Mouse (Mus musculus) intestine, embryonic 16.5 days (tissue): Measurements from ENCODE around the gene Atg2b. TPM values are rescaled to one million over a fixed set of nuclear protein-coding genes. Genes with fewer than 3 reads are reported as not detected.

Experiments
- ATAC-seq: fragments of 200-750 bp; cut with Nextera tagmentation; 2 replicates; pipeline ENCODE4 v1.8.0; 2017; ENCODE audit warnings: moderate TSS enrichment, moderate library complexity
- H3K27ac ChIP-seq: fragments of 300-500 bp; sonication (generic); 2 replicates; pipeline ENCODE4 v1.5.1; 2014; ENCODE audit warnings: mild to moderate bottlenecking, low read length
- H3K27me3 ChIP-seq: fragments of 300-500 bp; sonication (generic); replicated peaks from 2 replicates; pipeline ENCODE4 v1.6.1; 2014; ENCODE audit warnings: low read length, control low read depth, mixed read lengths; ENCODE audit not compliant: control insufficient read depth, insufficient read depth
- H3K36me3 ChIP-seq: fragments of 300-500 bp; sonication (generic); 2 replicates; pipeline ENCODE4 v1.6.1; 2014; ENCODE audit warnings: low read length, control low read depth; ENCODE audit not compliant: control insufficient read depth, insufficient read depth
- H3K4me1 ChIP-seq: fragments of 300-500 bp; sonication (generic); 2 replicates; pipeline ENCODE4 v1.6.1; 2014; ENCODE audit warnings: low read length, control low read depth, mixed read lengths; ENCODE audit not compliant: control insufficient read depth, insufficient read depth
- H3K4me2 ChIP-seq: fragments of 300-500 bp; sonication (generic); 2 replicates; pipeline ENCODE4 v1.6.1; 2014; ENCODE audit warnings: low read depth, low read length, control low read depth
- H3K4me3 ChIP-seq: fragments of 300-500 bp; sonication (generic); 2 replicates; pipeline ENCODE4 v1.5.1; 2014; ENCODE audit warnings: mild to moderate bottlenecking, low read length
- H3K9ac ChIP-seq: fragments of 300-500 bp; sonication (generic); 2 replicates; pipeline ENCODE4 v1.6.1; 2014; ENCODE audit warnings: low read depth, low read length
- H3K9me3 ChIP-seq: fragments of 300-500 bp; sonication (generic); 2 replicates; pipeline ENCODE4 v1.6.1; 2016; ENCODE audit warnings: low read length, control low read depth; ENCODE audit not compliant: control insufficient read depth
- WGBS: fragments of 180-500 bp; shearing (Covaris S2); extraction: QIAGEN DNeasy Blood & Tissue Kit; methylation state at CpG from one replicate; pipeline ENCODE4 v1.1.7; 2014; 5-methylcytosine and 5-hydroxymethylcytosine counted together
- polyA plus RNA-seq: library from polyadenylated mRNA; unstranded; fragments of >200 nt; fragmentation: Nextera tagmentation; extraction: Ambion mirVana; gene quantifications from 2 replicates; pipeline ENCODE4 v1.2.1, GENCODE M21; 2015

Gene Atg2b
- polyA plus RNA-seq, 1 experiment from 2014 or later, result 10.5 TPM

- WGBS, result 67% methylated on average over 3 of the region's 3 CpGs
Measured at GRCm38 (mm10) chr12:105720196-105720595, 35.2 kb upstream of the Atg2b start.

GRCm38 (mm10) chr12:105718616-105719015 lies 33.6 kb upstream of the Atg2b start:
- Histone ChIP-seq H3K4me1 (no peaks in the 10 kb centered on the region), H3K36me3 (no peaks in the 10 kb centered on the region), H3K9me3 (no peaks in the 10 kb centered on the region), H3K4me2 (0 out of 2 replicates have a peak overlapping the region, but pooled peaks have one; percentile 2), H3K27ac (no peak overlapping the region), H3K4me3 (no peak overlapping the region), H3K27me3 (no peaks in the 10 kb centered on the region), H3K9ac (no peak overlapping the region)
- peak; percentile 11; the same call in 1 of the 2 replicates for ATAC-seq
- 63% methylated on average over 17 of the region's 17 CpGs for WGBS

More at GRCm38 (mm10) chr12:105720196-105720595, 35.2 kb upstream of the Atg2b start:
- no peaks in the 10 kb centered on the region for H3K36me3 ChIP-seq
- H3K27me3 ChIP-seq, result no peaks in the 10 kb centered on the region
- no peak overlapping the region for H3K4me2 ChIP-seq
- H3K9me3 ChIP-seq, result no peaks in the 10 kb centered on the region
- H3K27ac ChIP-seq, result no peak overlapping the region
- no peak overlapping the region for H3K4me3 ChIP-seq
- H3K4me1 ChIP-seq, result no peaks in the 10 kb centered on the region
- no peak overlapping the region for H3K9ac ChIP-seq
- ATAC-seq, result no peak

- Histone ChIP-seq H3K4me3 (peak within 1 kb of the TSS; percentile 15; the same call in 1 of the 2 replicates), H3K27me3 (no peaks in the 10 kb centered on the region), H3K9ac (no peak within 1 kb of the TSS), H3K4me2 (peak within 1 kb of the TSS; percentile 45), H3K27ac (no peak within 1 kb of the TSS), H3K4me1 (peaks cover 4% of the 10 kb centered on the region), H3K9me3 (no peaks in the 10 kb centered on the region), H3K36me3 (no peaks in the 10 kb centered on the region)
- ATAC-seq, result peak; percentile 98
- 12% methylated on average over 22 of the region's 22 CpGs for WGBS
Measured at GRCm38 (mm10) chr12:105705799-105706487, 20.9 kb upstream of the Atg2b start, which contains the start of gene Ak7. TSS of gene Ak7 (plus strand) at chr12:105705976.

DNA sequence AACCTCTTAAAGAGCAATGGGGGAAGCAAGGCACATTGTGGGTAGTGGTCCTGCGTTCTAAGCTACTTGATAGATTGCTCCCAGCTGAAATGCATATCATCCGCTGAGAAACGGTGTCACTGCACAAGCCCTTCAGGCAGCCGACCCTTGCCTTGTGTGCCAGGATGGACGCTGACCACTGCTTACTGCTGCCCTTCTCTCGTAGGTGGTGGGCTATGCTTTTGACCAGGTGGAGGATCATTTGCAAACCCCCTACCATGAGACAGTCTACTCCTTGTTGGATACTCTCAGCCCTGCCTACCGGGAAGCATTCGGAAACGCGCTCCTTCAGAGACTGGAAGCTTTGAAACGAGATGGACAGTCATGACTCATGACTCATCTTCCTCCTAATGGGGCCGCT lies 15.4 kb upstream of the Atg2b start:
- Histone ChIP-seq H3K27me3 (no peaks in the 10 kb centered on the region), H3K9me3 (no peaks in the 10 kb centered on the region), H3K36me3 (peaks cover 6% of the 10 kb centered on the region), H3K4me3 (no peak overlapping the region), H3K4me2 (no peak overlapping the region), H3K4me1 (peaks cover 1% of the 10 kb centered on the region), H3K27ac (no peak overlapping the region), H3K9ac (no peak overlapping the region)
- ATAC-seq, result no peak
- WGBS, result 91% methylated on average over 12 of the region's 12 CpGs

DNA sequence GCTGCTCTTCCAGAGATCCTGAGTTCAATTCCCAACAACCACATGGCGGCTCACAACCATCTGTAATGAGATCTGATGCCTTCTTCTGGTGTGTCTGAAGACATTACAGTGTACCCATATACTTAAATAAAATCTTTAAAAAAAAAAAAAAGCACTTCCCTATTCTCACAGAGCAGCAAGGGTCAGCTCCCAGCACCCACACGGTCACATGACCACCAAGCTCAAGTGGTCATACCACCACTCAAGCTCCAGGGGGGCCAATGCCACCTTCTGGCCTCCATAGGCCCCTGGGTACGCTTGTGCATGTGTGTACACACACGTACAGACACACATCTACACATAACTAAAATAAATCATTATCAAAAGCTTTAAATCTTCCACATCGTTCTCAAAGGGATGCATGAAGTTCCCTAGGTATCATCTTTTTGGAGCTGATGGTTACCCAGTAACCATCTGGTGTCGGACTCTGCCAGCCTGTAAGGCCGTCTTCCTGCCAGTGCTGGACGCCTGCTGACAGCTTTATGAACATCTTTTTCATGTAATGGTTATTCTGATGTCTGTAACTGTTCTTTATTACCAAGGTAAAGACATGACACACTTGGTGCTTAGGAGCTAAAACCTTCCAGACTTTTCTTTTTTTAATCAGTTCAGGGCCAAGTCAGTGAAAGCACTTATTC lies 12.2 kb upstream of the Atg2b start:
- H3K4me2 ChIP-seq, result no peak overlapping the region

GRCm38 (mm10) chr12:105695848-105696247 lies 10.8 kb upstream of the Atg2b start:
- no peak overlapping the region for H3K9ac ChIP-seq
- no peaks in the 10 kb centered on the region for H3K27me3 ChIP-seq
- H3K4me1 ChIP-seq, result no peaks in the 10 kb centered on the region
- 82% methylated on average over 7 of the region's 7 CpGs for WGBS
- peaks cover 5% of the 10 kb centered on the region for H3K36me3 ChIP-seq
- H3K4me3 ChIP-seq, result no peak overlapping the region
- H3K4me2 ChIP-seq, result no peak overlapping the region
- no peaks in the 10 kb centered on the region for H3K9me3 ChIP-seq
- no peak for ATAC-seq
- no peak overlapping the region for H3K27ac ChIP-seq

More for the DNA sequence above, 12.2 kb upstream of the Atg2b start:
- no peaks in the 10 kb centered on the region for H3K4me1 ChIP-seq
- no peak overlapping the region for H3K9ac ChIP-seq
- H3K4me3 ChIP-seq, result no peak overlapping the region
- no peak overlapping the region for H3K27ac ChIP-seq
- no peak for ATAC-seq
- H3K27me3 ChIP-seq, result no peaks in the 10 kb centered on the region
- WGBS, result 90% methylated on average over 8 of the region's 8 CpGs
- H3K36me3 ChIP-seq, result peaks cover 6% of the 10 kb centered on the region
- H3K9me3 ChIP-seq, result no peaks in the 10 kb centered on the region

DNA sequence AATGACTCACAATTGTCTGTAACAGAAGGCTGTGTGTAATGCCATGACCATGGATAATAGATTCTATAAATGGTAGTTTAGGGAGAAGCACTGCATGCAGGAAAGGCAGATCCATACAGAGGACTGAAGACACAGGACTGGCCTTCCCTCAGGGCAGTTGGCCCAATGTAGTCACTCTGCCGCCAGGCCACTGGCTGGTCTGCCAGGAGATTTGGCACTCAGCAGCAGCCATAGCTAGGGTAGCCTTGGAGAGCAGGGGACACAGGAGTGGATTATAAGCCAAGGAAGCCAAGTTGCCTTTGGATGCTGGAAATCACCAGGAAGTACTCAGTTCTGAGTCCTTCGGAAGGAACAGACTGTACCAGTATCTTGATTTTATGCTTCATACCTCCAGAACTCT lies 9.0 kb upstream of the Atg2b start:
- WGBS, result 96% methylated on average over 2 of the region's 2 CpGs
- Histone ChIP-seq H3K4me3 (no peak overlapping the region), H3K36me3 (no peaks in the 10 kb centered on the region), H3K4me1 (no peaks in the 10 kb centered on the region), H3K27me3 (no peaks in the 10 kb centered on the region), H3K9me3 (no peaks in the 10 kb centered on the region), H3K4me2 (no peak overlapping the region), H3K9ac (no peak overlapping the region), H3K27ac (no peak overlapping the region)
- ATAC-seq, result no peak

DNA sequence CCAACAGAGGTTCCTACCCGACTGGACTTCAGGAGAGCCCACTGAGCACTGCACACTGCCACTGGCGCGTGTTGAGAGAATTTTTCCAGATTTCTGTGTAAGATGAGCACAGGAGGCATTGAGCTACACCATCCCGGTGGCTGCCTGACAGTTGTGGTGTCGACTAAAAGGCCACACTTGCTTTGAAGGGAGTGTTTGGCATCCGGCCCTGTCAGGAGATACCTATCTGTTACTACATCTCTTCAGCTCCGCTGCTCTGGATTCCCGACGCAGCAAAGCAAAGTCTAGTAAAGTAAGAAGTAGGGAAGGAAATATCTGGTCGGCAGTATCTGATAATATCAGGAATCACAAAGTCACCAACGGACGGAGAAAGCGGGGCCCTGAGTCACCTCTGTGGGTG lies 4.4 kb upstream of the Atg2b start:
- Histone ChIP-seq H3K27ac (no peak overlapping the region), H3K9ac (no peak overlapping the region), H3K4me1 (peaks cover 7% of the 10 kb centered on the region; the same call in 1 of the 2 replicates), H3K9me3 (no peaks in the 10 kb centered on the region), H3K27me3 (no peaks in the 10 kb centered on the region), H3K4me3 (no peak overlapping the region), H3K4me2 (no peak overlapping the region), H3K36me3 (no peaks in the 10 kb centered on the region)
- ATAC-seq, result no peak
- 93% methylated on average over 13 of the region's 13 CpGs for WGBS

DNA sequence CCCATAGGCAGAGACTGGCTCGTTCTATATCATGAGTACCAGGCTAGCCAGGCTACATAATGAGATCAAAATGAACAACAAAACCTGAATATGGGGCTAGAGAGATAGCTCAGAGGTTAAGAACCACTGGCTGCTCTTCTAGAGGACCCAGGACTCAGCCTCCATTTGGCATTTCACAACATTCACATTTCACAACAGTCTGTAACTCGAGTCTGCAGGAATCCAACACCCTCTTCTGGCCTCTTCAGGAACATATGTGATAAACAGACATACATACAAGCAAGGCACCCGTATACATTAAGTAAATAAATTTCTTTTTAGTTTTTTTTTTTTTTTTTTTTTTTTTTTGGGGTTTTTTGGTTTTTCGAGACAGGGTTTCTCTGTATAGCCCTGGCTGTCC lies 3.5 kb upstream of the Atg2b start:
- Histone ChIP-seq H3K4me2 (no peak overlapping the region), H3K36me3 (no peaks in the 10 kb centered on the region), H3K4me1 (peaks cover 7% of the 10 kb centered on the region; the same call in 1 of the 2 replicates), H3K9me3 (no peaks in the 10 kb centered on the region), H3K9ac (no peak overlapping the region), H3K4me3 (no peak overlapping the region), H3K27ac (no peak overlapping the region), H3K27me3 (no peaks in the 10 kb centered on the region)
- ATAC-seq, result no peak
- 83% methylated on average over 4 of the region's 4 CpGs for WGBS
